Mouse (Mus musculus): ENCODE measurements at regions not wholly inside any gene's neighbourhood (a gene's known extent, or its start where the extent isn't known, plus 50 kb on each side); places are given as distances from the start of the nearest gene placed in this dataset.

GRCm38 (mm10) chr2:30667468-30667867 lies 72.6 kb downstream of the Cstad start:
- TF ChIP-seq CTCF (conservative IDR thresholded peaks at IDR 0.05; ENCODE audit: insufficient read depth, insufficient read length, low read depth, low read length) (no peak), POLR2A (IDR thresholded peaks at IDR 0.05; ENCODE audit: low read depth, low read length) (no peak)

Measured in kidney, adult 2 months (tissue).